Mouse (Mus musculus) ES-E14 (cell line): ENCODE measurements at regions not wholly inside any gene's neighbourhood (a gene's known extent, or its start where the extent isn't known, plus 50 kb on each side); places are given as distances from the start of the nearest gene placed in this dataset.

ENCODE experiments used
- DNase-seq: peaks from one replicate; pipeline ENCODE4 v3.0.0-alpha.2; 2013; ENCODE audit warnings: low read depth, low spot score
- H3K27ac ChIP-seq: 2 replicates; pipeline ENCODE4 v1.5.1; 2012; ENCODE audit warnings: low read depth, mild to moderate bottlenecking, low read length, moderate library complexity, mixed read lengths; ENCODE audit not compliant: poor library complexity, insufficient read depth, severe bottlenecking
- H3K36me3 ChIP-seq: 2 replicates; pipeline ENCODE4 v1.6.1; 2012; ENCODE audit warnings: mild to moderate bottlenecking, low read length, moderate library complexity, mixed read lengths; ENCODE audit not compliant: control insufficient read depth, poor library complexity, insufficient read depth, severe bottlenecking
- H3K4me1 ChIP-seq, 2 experiments: fragments of 150-350 bp in 1 of 2; sonication (generic) in 1 of 2; 2 replicates each; pipeline ENCODE4 v1.6.1; 2012; ENCODE audit warnings: low read length in 2 of 2, mild to moderate bottlenecking in 1 of 2, mixed read lengths in 1 of 2; ENCODE audit not compliant: control insufficient read depth in 2 of 2, insufficient read depth in 2 of 2, poor library complexity in 1 of 2
- H3K4me3 ChIP-seq, 2 experiments: fragments of 150-350 bp in 1 of 2; sonication (generic) in 1 of 2; 2 replicates each; pipeline ENCODE4 v1.5.1; 2012; ENCODE audit warnings: low read length in 2 of 2, low read depth in 1 of 2, mild to moderate bottlenecking in 1 of 2, mixed read lengths in 1 of 2; ENCODE audit not compliant: insufficient read depth in 1 of 2, poor library complexity in 1 of 2, severe bottlenecking in 1 of 2
- H3K9ac ChIP-seq: 2 replicates; pipeline ENCODE4 v1.6.1; 2012; ENCODE audit warnings: low read depth, mild to moderate bottlenecking, low read length, mixed read lengths; ENCODE audit not compliant: poor library complexity, insufficient read depth, severe bottlenecking
- H3K9me3 ChIP-seq: fragments of 150-350 bp; sonication (generic); 2 replicates; pipeline ENCODE4 v1.6.1; 2012; ENCODE audit warnings: low read depth, mild to moderate bottlenecking, low read length; ENCODE audit not compliant: control insufficient read depth, insufficient read depth
- CHD2 ChIP-seq: IDR thresholded peaks from 2 replicates; pipeline ENCODE4 v1.6.1; 2014; ENCODE audit warnings: mild to moderate bottlenecking, low read depth, low read length, inconsistent platforms
- HCFC1 ChIP-seq: IDR thresholded peaks from 2 replicates; pipeline ENCODE4 v1.6.1; 2012; ENCODE audit warnings: low read length, inconsistent platforms, borderline replicate concordance; ENCODE audit not compliant: insufficient read depth
- MAFK ChIP-seq: IDR thresholded peaks from 2 replicates; pipeline ENCODE4 v1.6.1; 2014; ENCODE audit warnings: mild to moderate bottlenecking, low read depth, low read length, inconsistent platforms; ENCODE audit not compliant: insufficient read depth
- ZC3H11A ChIP-seq: IDR thresholded peaks from 2 replicates; pipeline ENCODE4 v1.6.1; 2012; ENCODE audit warnings: low read depth, mild to moderate bottlenecking, inconsistent platforms, low read length, borderline replicate concordance
- ZNF384 ChIP-seq: IDR thresholded peaks from 2 replicates; pipeline ENCODE4 v1.6.1; 2012; ENCODE audit warnings: low read depth, low read length, inconsistent platforms
- in situ Hi-C, 2 experiments: fragments of 600-800 bp; cut with MboI; formaldehyde crosslinking; loops; one replicate each; pipeline ENCODE4 v1.15.1; 2025; ENCODE audit warnings: low sequenced_read_pairs in 2 of 2, inconsistent platforms in 1 of 2; ENCODE audit not compliant: unreplicated experiment in 2 of 2

DNA sequence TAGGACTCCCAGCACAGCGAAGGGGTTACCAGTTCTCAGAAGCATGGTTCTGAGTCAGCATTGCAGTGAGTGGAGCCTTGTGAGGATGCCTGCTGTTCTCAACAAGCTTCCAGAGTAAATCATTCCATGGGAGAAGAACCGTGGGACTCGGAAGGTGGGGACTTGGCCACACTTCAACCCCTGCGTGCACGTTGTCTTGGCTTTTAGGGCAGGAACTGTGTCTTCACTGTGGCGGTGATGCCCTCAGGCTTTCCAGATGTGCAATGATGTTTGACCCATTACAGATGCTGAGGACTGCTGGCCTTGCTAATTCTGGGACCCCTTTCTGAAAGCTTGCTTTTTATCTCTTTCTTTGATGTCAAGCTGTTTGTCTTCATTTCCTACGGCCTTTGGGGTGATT lies 322.7 kb upstream of the Npvf start:
- Histone ChIP-seq H3K27ac (no peak overlapping the region), H3K9ac (no peak overlapping the region), H3K4me1 (no peaks in the 10 kb centered on the region), H3K9me3 (no peaks in the 10 kb centered on the region), H3K36me3 (no peaks in the 10 kb centered on the region), H3K4me3 (no peak overlapping the region)
- DNase-seq: no peak
- in situ Hi-C loops: no loop called here
- TF ChIP-seq ZNF384 (no peak), HCFC1 (no peak), CHD2 (no peak), MAFK (no peak), ZC3H11A (no peak)

DNA sequence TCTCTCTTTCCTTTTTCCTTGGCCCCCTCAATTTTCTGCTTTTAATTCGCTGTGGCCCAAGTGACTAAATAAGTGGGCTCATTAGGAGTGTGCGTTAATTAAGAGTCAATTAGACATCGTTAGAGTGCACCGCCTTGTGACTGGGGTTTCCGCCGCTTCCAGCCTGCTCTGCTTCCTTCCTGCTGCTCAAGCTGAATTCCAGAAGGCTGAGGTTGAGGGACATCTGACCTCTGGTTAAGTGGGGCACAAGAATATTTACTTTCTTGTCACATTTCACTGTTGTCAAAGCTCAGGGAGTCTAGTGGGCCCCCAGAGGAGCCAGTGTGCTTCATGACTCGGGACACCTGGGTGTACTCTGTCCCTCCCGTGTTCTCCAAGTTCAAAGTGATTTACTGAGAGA lies 323.1 kb upstream of the Npvf start:
- Histone ChIP-seq H3K4me1 (no peaks in the 10 kb centered on the region), H3K9me3 (no peaks in the 10 kb centered on the region), H3K9ac (no peak overlapping the region), H3K27ac (no peak overlapping the region), H3K36me3 (no peaks in the 10 kb centered on the region), H3K4me3 (no peak overlapping the region)
- TF ChIP-seq ZC3H11A: no peak
- no peak for TF ChIP-seq HCFC1
- TF ChIP-seq ZNF384: no peak
- TF ChIP-seq MAFK: no peak
- no peak for TF ChIP-seq CHD2
- no peak for DNase-seq
- in situ Hi-C loops: no loop called here

DNA sequence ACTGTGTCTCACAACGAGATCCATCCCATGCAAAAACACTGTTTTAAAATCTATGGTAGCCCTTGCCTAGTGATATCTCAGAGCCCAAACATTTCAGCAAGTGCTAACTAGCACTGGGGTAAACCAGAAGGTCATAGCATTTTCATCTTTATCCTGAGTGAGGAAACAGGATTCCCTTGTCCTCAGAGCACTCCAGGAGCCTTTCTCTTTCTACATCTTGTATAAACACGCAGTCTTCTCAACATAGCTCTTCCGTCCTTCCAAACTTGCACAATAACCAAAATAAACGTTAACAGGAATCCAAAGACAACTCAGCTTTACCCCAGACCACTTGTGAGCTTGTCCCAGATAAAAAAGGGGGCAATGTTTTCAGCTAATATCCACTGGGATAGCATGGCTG lies 323.8 kb upstream of the Npvf start:
- H3K27ac ChIP-seq: no peak overlapping the region
- no peak for DNase-seq
- in situ Hi-C loops: no loop called here
- H3K36me3 ChIP-seq: no peaks in the 10 kb centered on the region
- H3K4me3 ChIP-seq: no peak overlapping the region
- TF ChIP-seq MAFK (no peak), HCFC1 (no peak), ZNF384 (no peak), ZC3H11A (no peak), CHD2 (no peak)
- H3K9me3 ChIP-seq: no peaks in the 10 kb centered on the region
- no peak overlapping the region for H3K9ac ChIP-seq
- H3K4me1 ChIP-seq: no peaks in the 10 kb centered on the region

DNA sequence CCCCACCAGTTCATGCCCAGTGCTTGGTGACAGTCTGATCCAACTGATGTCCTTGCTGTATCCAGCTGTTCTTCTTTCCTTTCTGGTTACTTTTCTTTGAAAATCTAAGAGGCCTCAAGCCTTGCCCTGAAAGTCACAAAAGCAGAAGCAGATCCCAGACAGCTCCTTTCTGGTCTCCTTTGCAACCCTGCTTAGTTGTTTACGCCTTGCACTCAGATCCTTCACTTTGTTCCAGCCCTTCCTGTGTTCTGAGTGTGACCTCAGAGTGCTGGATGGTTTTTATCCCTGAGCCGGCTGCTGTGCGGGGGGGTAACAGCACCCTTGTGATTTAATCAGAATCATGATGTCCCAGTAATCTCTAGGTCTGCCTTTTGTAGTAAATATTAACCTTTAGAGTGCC lies 324.3 kb upstream of the Npvf start:
- H3K27ac ChIP-seq: no peak overlapping the region
- H3K9ac ChIP-seq: no peak overlapping the region
- no peak overlapping the region for H3K4me3 ChIP-seq
- H3K4me1 ChIP-seq: no peaks in the 10 kb centered on the region
- H3K9me3 ChIP-seq: no peaks in the 10 kb centered on the region
- DNase-seq: no peak
- TF ChIP-seq HCFC1 (no peak), CHD2 (no peak), MAFK (no peak), ZNF384 (no peak), ZC3H11A (no peak)
- no peaks in the 10 kb centered on the region for H3K36me3 ChIP-seq
- in situ Hi-C loops: no loop called here

DNA sequence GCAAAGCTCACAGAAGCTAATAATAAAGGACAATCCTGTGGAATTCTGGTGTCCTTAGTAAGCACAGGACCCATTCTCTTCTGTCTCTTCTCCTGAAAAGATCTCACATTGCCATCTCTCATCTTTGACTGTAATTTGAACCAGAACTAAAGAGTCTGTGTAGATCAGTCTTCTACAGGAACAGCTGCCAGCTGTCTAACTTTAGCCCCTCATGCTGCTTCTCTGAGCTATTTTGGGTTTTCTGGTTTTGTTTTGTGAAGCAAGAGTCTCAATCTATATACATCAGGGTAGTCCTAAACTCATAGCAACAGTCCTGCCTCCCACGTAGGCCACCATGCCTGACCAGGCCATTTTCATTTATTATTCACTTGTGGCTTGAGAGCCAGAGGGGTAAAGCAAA lies 325.5 kb upstream of the Npvf start:
- H3K9ac ChIP-seq: no peak overlapping the region
- no peaks in the 10 kb centered on the region for H3K4me1 ChIP-seq
- no peak for DNase-seq
- no peak overlapping the region for H3K27ac ChIP-seq
- no peaks in the 10 kb centered on the region for H3K36me3 ChIP-seq
- in situ Hi-C loops: no loop called here
- H3K9me3 ChIP-seq: no peaks in the 10 kb centered on the region
- H3K4me3 ChIP-seq: no peak overlapping the region
- TF ChIP-seq HCFC1 (no peak), CHD2 (no peak), ZNF384 (no peak), MAFK (no peak), ZC3H11A (no peak)
